30 mouse cellular contexts compared by ENCODE assay signal in the genomic region with DNA sequence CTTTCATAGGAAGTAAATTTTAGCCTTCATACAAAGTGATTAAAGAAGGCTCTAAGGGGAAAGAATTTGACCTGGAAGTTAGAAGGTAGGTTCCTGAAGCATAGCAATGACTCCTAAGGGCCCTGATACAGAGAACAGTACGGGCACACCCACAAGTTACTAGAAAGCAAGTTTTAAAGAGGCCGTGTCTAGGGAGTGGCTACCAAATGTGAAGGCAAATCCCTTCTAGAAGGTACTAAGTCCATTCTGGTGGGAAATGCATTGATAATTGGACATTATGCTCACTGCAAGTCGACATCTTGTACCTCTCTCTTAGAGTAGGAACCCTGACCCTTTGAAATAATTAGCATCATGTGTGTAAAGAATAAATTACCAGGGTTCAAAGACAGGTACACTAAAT. TPM values are rescaled to one million over a fixed set of nuclear protein-coding genes. Genes with fewer than 3 reads are reported as not detected.
"Had no signal": no experiment of that assay in that cellular context is flagged by ENCODE, and none has a peak within 500 bp of the region (broad histone marks: within the 10 kb centered on the region; RNA-seq: fewer than 3 reads in every experiment).

No protein-coding gene starts in this region.

- H3K27ac ChIP-seq: gastrocnemius, adult 2 months; heart, adult 2 months; hindbrain, embryonic 10.5 days; hindbrain, embryonic 12.5 days; hindbrain, embryonic 14.5 days; kidney, embryonic 15.5 days; kidney, postnatal 0 days; layer of hippocampus, adult 2 months; limb, embryonic 13.5 days; limb, embryonic 15.5 days; liver, embryonic 12.5 days had no signal

- H3K27me3 ChIP-seq: hindbrain, embryonic 12.5 days; kidney, embryonic 15.5 days; limb, embryonic 13.5 days; limb, embryonic 15.5 days; liver, embryonic 12.5 days had no signal

- H3K9ac ChIP-seq: hindbrain, embryonic 12.5 days; hindbrain, embryonic 14.5 days; kidney, embryonic 15.5 days; limb, embryonic 13.5 days; limb, embryonic 15.5 days; liver, embryonic 12.5 days had no signal

- H3K36me3 ChIP-seq: hindbrain, embryonic 10.5 days; hindbrain, embryonic 12.5 days; kidney, embryonic 15.5 days; limb, embryonic 13.5 days; limb, embryonic 15.5 days; liver, embryonic 12.5 days had no signal

- H3K4me3 ChIP-seq: gastrocnemius, adult 2 months; heart, adult 2 months; hindbrain, embryonic 10.5 days; hindbrain, embryonic 12.5 days; kidney, embryonic 15.5 days; layer of hippocampus, adult 2 months; limb, embryonic 13.5 days; limb, embryonic 15.5 days; liver, embryonic 12.5 days had no signal

- ATAC-seq: hindbrain, embryonic 16.5 days; inflammation-experienced regulatory T-cells, adult 6 months; liver, embryonic 12.5 days had no signal

- H3K9me3 ChIP-seq: hindbrain, embryonic 10.5 days; hindbrain, embryonic 12.5 days; kidney, embryonic 15.5 days; limb, embryonic 15.5 days had no signal

- H3K4me2 ChIP-seq: heart, embryonic 11.5 days; hindbrain, embryonic 12.5 days; hindbrain, embryonic 14.5 days; kidney, embryonic 15.5 days; limb, embryonic 13.5 days; limb, embryonic 15.5 days; liver, embryonic 12.5 days had no signal

- H3K4me1 ChIP-seq: hindbrain, embryonic 10.5 days; hindbrain, embryonic 12.5 days; kidney, embryonic 15.5 days; limb, embryonic 13.5 days; limb, embryonic 15.5 days; liver, embryonic 12.5 days had no signal

- DNase-seq: gastrocnemius, adult 2 months; gastrocnemius, postnatal 10 days; gastrocnemius, postnatal 25 days; heart, adult 2 months; heart, postnatal 10 days; heart, postnatal 4 days; kidney, adult 11 months; kidney, adult 2 months; kidney, adult 9 months; kidney, postnatal 14 days; kidney, postnatal 36 days; layer of hippocampus, postnatal 36 days; left cerebral cortex, postnatal 4 days had no signal

RNA-seq across cellular contexts. Expression of a gene that starts 48.1 kb away (rescaled TPM):
- polyA plus RNA-seq: frontal cortex, adult 2 months; heart, adult 2 months; heart, embryonic 11.5 days; heart, embryonic 14.5 days; heart, embryonic 16.5 days; hindbrain, embryonic 10.5 days; hindbrain, embryonic 12.5 days; hindbrain, embryonic 14.5 days; hindbrain, embryonic 16.5 days; inflammation-experienced regulatory T-cells, adult 6 months; kidney, adult 2 months; kidney, embryonic 15.5 days; kidney, postnatal 0 days; limb, embryonic 11.5 days; limb, embryonic 13.5 days; limb, embryonic 15.5 days; liver, adult 2 months; liver, embryonic 12.5 days had no signal
